Mouse (Mus musculus) embryo, embryonic 10 days (tissue): ENCODE measurements around the gene Nol8.

Source experiments
- DNase-seq: peaks from one replicate; pipeline ENCODE4 v3.0.0-alpha.2; 2015; ENCODE audit warnings: low spot score

Nol8 gene

DNA sequence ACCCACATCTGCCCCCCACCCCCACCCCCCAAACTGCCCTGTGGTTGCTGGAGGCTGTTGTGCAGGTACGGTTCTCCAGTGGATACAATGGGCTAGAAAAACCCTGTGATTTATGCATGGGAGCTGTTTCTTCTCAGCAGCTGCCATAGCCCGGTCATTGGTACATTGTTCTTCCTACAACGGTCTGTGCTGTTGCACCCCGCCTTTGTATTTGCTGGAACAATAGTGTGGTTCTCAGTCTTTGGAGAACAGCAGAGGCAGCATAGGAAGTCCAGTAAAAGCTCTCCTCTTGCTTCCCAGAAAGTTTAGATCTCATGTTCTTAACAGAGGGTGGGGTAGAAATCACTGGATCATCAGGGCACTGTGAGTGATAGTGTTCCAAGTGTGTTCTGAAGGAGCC is 31.4 kb downstream of the Nol8 start:
- no peak for DNase-seq

- DNase-seq, result no peak
Measured at GRCm38 (mm10) chr13:49691056-49691455, 38.2 kb downstream of the Nol8 start.

GRCm38 (mm10) chr13:49703216-49703779 is 50.4 kb downstream of the Nol8 start:
- DNase-seq, result no peak

DNA sequence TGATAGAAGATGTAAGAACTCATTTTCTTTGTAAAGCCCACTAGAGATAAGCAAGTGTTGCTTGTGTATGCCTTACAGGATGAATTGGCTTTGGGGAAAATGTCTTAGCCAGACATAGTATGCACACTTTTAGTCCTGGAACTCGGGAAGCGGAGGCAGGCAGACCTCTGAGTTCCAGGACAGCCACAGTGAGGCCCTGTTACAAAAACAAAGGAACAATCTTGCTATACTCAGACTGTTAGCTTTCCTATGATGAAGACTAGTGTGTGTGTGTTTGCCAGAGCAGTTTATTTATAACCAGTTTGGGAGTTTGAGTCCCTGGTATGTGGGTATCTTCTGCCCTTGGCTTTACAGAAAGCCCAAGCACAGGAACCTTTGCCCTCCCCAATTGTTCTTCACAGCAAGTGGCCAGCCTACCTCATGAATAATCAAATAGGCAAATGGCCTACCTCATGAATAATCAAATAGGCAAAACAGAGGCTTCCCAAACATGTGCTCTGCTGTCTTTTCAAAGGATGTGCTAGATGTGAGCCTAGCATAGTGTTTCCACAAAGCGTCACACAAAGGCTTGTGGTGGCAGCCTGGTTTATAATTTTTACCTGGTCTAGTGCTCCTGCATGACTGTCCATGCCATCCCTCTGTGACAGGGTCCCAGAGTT is 53.3 kb downstream of the Nol8 start:
- no peak for DNase-seq

GRCm38 (mm10) chr13:49708311-49708710 is 55.4 kb downstream of the Nol8 start:
- DNase-seq, result no peak

GRCm38 (mm10) chr13:49712047-49712721 is 59.3 kb downstream of the Nol8 start:
- no peak for DNase-seq

DNA sequence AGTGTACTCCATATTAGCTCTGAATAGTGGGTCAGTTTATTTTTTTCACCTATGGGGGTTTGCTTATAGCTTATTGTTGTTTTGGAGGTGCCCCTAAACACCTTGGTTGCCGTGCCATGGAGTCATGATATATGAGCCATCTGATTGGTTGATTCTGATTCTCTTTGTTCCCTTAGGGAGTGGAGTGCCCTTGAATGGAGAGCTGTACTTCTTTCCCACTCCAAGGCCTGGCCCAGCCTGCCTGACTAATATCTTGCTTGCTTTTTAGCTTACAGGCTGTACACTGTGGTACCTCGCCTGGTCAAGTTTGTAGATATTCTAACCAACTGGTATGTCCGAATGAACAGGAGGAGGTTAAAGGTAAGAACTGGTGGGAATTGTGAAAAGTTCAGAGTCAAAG is 66.4 kb downstream of the Nol8 start:
- DNase-seq, result no peak
